Mouse (Mus musculus) layer of hippocampus, postnatal 10 days (tissue): ENCODE measurements around the gene Disc1. TPM values are rescaled to one million over a fixed set of nuclear protein-coding genes. Genes with fewer than 3 reads are reported as not detected.

ENCODE experiments used
- DNase-seq, 2 experiments: peaks; one replicate each; pipeline ENCODE4 v3.0.0; 2021; ENCODE audit warnings: low spot score in 2 of 2
- total RNA-seq, 2 experiments: library from RNA; stranded (reverse); gene quantifications; 2 replicates each; pipeline ENCODE4 v1.2.3; 2021

The Disc1 gene
- total RNA-seq, 2 experiments from 2014 or later, result 4.7 to 5.2 TPM

DNA sequence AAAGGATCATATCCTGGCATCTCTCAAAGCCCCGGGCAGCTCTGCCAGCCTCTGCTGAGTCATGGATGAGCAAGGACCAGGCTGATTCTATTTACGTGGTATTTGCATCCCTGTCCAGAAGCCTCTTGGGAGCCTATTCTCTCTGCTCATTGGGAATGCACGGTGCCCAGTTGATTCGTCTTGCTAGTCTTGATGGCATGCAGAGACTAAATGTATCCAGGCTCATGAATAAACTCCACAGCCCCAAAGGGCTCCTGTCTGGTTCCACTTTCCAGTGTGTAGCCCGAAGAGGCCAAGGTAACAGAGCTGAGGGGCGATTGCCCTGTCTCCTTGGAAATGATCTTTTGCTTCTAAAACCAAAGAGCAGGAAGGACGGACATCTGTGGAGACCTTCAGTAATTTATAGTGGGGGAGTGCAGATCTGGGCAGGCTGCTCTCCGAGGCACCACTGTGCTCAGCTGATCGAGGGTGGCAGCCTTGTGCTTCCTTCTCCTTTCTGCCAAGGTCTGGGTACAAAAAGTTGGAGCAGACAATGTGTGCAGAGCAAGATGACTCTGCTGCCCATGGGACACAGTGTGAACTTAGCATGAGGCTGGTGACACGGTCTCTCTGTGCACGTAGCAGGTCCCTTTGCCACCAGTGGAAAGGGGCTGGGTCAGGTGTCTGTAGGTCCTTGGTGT is 201.2 kb downstream of the Disc1 start:
- DNase-seq, result peak; percentile 24 to 43

DNA sequence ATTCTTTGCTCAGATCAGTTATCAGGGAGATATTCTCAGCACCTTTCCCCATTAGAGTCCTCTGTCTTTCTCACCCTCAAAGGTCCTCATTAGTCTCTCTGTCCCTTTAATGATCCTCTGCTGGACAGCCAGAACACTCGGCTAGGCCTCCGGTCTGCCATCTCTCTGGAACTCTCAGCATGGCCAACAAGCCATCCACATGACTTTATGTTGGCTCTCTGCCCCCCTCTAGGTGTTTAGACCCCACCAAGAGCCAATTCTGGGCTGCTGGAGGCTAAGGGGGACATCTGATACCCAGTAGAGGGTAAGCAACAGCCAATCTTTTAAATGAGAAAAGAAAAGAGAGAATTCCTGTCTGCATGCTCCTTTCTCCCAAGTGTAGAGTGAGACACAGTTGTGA is 203.7 kb downstream of the Disc1 start:
- no peak for DNase-seq

DNA sequence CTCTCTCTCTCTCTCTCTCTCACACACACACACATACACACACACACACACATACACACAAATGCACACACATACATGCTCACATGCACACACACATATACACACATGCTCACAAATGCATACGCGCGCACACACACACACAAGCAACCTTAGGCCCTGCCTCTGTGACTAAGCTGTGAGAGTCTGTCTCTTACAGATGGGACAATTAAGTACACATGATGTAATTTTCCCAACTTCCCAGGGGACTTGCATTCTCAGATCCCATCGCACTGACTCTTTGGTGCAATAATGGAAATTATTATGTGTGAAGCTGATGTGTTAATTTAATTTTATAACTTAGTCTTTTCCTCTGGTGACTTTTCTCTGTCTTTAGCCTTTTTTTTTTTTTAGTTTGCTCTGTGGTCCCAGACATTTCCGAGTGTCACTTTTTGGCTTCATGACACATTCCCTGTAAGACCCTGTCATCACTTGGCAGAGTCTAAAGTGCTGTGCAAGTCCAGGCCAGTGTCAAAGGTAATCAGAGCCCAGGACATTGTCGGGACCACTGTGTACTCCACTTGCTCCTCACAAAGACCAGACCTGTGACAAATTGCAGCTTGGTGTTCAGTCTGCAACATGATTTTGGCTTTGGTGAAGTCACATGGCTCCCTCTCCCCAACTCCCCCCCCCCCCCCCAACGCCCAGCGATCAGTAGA is 205.0 kb downstream of the Disc1 start:
- no peak for DNase-seq

DNA sequence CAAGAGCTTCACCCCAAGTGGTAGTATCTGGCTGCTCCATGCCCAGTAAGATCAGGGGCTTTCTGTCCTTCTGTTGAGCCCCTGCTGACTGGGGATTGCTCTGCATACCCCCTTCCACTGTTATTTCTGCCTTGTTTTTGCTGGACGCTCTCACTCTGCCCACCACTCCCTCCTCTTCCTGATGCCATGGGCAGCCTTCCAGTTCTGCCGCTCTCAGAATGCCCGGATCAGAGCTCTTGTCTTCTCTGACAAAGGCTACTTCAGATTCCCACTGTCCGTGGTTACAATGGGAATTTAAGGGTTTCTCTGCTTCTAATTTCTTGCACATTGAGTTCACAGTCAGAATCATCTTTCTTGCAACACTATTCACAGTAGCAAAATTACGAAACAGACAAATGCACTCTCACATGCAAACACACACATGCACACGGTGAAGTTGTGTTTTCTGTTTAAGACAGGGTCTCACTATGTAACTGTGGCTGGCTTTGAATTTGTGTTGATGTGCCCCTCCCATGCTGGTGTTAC is 214.2 kb downstream of the Disc1 start:
- peak in 1 of 2 experiments; percentile 22 for DNase-seq

DNA sequence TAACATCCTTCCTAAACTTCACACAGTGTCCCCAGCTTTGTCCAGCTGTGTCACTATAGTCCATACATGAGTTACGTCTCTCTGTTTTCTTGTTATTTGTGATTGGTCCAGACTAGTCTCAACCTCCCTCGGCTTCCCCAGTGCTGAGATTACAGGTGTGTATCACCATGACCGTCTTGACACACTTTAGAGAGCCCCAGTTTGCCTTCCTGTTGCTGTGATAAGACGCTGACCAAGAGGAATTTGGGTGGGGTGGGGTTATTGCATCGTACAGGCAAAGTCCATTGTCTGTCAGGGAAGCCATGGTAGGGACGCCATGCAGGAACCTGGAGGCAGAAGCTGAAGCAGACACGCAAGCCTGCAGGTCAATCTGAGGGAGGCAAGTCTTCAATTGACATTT is 216.3 kb downstream of the Disc1 start:
- DNase-seq, result no peak

DNA sequence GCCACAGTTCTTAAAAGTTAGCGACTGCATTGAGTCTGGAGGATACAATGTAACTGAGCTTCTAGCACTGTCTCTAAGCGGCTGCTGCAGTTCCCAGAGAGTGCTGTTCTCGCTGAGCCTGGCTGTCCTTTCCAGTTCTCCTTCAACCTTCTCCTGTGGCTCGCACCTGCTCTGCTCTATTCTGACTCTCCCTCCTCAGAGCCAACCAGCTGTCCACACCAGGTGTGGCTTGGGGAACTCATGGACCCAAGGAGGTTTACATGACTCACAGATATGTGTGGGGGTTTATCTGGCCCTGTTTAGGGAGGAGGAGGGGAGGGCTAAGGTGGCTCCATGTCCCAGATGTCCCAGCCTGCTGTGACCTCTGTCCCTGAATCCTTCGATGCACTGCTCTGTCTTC is 217.4 kb downstream of the Disc1 start:
- DNase-seq, result no peak

DNA sequence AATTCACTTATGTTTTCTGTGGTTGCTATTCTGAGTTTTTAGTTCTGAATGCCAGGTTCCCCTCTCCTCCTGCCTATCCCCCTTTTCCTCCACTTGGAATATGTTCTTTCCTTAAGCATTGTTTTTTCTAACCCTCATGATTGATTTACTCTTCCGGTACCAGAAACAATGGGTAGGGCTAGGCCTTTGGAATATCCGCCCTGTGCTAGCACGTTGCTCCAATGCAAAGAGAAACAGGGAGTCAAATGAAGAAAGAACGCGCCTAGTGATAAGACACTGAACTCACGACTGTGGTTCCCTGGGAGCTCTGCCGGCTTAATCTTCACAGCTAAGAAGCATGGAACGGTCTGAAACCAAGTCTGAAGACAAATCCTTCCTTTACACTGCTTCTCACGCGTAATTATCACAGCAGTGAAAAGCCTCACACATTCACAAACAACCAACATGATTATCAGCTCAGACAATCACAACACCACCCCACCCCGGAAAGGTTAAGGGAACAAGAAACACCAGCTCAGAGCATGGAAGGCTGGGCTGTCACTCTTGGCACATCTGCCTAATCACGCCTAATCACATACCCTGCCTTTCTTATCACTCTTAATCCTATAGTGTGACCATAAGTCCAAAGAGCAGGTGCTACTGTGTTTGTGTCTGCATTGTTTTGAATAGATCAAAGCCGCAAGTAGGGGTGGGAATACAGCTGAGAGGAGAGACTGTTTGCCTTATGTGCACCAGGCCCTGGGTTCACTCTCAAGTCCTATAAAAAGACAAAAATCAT is 218.3 kb downstream of the Disc1 start:
- no peak for DNase-seq

DNA sequence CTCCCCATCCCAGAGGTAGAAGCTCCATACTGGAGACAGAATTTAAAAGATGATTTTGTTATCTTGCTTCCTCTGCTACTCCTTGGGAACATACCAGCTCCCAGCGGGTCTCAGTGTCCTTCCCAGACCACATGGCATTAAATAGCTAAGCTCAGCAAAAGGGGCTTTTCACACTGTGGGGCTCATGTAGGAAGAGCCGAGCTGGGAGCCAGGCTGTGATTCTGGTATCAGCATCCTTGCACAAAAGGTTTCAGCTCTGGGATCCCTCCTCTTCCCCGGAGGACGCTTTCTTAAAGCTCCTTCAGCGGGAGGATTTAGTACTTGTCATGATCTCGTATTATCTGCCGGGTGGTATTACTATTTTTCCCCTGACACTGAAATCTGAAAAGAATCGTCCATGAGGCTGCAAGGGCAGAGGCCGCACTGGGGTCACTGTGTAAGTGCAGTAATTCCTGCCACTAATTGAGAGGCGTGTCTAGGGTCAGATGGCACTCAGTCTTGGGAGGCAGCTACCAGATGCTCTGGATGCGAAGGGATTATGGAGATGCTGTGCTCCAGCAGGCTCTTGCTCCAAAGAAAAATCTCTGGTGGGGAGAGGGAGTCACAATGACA is 223.2 kb downstream of the Disc1 start:
- DNase-seq, result no peak

DNA sequence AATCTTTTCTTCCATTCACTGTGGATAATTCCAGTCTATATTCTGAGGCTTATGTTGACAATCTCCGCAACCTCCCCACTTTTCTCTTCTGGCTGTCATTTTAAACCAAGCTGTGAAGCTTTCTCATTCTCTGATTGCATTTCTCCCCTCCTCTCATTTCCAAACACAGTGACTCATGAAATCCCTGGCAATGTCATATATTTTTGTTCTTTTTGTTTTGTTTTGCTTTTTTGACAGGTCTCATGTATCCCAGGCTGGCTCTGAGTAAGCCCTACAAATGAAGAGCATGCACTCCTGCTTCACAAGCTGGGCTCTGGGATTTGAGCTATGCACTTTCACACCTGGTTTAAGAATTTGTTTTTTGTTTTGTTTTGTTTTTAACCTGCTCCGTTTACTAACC is 225.2 kb downstream of the Disc1 start:
- no peak for DNase-seq

DNA sequence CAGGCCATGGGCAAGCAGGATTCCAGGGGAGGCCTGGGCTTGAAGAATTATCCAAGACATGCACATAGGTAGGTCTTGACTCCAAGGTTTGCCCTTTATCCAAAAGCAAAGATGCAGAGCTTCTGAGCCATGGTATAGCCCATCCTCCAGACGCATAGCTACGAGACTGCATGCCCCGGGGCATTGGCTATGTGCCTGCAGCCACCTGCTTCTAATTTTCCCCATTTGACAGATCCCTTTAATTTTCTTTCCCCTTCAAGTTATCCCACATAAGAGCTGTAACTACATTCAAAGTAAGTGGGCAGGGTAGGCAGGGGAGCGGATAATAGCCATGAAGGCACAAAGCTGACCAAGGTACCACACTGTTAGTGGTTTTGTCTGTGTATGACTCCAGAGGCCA is 225.9 kb downstream of the Disc1 start:
- DNase-seq, result no peak

DNA sequence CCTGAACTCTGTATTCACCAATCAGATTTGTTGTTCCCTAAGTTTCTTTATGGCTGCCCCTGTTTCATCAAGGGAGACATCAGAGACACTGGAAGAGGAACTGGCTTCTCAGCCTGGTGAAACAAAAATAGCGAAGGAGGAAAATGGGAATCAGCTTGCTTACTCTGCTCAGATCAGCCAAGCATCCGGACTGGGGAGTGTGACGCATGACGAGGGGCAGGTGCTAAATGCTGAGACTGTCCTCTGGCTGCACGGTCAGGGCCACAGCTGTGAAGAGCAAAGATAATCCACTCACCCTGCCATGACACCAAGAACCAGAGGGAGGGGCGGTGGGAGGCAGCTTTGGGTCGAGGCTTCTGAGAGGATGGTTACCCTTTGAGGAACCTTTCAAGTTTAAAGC is 228.5 kb downstream of the Disc1 start:
- no peak for DNase-seq

DNA sequence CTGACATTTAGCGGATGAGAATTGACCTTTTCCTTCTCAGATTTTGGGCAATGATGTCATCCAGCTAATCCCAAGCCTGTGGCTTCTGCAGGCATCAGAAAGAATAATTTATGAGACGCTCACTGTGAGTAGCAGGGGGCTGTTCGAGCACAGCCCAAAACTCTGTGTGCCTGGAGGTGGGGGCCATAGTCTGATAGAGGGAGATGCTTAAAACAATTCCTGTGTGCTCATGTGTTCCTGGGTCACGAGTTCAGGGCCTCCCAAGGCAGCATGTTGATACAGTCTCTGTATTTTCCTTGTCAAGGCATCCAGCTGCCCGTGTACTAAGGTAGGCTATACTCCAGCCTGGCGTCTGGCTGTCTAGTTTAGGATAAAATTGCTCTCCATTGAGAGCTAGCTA is 229.5 kb downstream of the Disc1 start:
- DNase-seq, result no peak

DNA sequence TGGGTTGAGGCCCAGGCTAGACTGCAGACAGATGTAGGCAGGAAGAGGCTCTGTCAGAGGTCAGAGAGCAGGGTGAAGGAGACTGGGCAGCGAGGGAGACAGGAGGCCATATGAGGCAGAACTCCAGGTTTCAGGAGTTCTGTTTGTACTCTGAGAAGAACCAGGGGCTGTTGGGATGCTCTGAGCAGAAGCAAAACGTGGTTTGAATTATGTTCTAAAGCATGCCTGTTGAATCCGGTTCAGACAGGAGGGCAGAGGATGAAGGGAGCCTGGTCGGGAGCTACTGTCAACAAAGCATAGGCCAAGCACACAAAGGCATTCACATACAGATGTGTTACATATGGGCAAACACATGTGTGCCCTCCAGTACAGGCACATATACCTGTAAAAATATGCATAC is 230.9 kb downstream of the Disc1 start:
- no peak for DNase-seq

DNA sequence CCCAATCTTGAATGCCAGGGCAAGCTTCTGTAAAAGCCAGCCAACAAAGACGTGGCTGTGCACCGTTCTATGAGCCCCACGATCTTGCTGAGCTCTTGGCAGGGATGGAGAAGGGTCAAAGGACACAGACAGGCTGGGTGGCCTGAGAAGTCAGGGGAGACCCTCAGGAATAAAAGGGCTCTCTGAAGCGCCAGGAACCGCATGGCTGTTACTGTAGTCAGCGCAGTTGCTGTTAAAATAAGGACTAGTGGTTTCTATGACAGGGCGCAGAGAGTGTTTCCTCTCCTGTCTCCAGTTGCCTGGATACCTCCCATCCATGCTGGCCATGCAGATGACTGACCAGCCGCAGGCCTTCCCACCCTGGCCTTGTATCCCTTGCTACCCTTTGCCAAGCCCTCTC is 231.4 kb downstream of the Disc1 start:
- DNase-seq, result no peak

DNA sequence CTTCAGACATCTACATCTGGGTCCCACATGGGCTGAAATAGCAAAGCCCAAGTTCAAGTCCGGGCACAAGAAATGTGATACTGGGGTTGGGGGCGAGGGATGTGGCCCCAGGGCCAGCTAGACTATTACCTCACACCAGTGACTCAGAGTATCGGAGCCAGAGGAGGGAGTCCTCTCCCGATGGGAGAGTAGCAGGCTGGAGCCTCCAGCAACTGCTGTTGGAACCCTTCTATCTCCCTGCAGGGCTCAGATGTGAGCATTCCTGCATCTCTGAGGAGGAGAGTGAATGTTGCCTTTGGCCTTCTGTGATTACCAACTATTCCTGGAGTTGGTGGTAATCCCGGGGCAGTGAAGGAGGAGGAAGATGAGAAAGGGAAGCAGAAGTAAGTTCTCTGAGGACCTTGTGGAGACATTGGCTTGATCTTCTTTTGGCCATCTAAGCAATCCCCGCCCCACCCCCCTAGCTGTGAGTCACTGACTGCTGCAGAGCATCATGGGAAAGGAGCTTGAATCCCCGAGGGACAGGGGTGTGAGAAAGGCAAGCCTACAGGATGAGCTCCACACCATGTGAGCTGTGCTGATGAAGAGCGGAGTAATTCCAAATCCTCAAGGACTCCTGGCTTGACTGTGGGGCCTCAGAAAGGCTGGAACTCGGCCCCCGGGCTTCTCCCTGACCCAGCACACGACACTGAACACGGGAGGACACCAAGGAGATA is 232.1 kb downstream of the Disc1 start:
- no peak for DNase-seq

DNA sequence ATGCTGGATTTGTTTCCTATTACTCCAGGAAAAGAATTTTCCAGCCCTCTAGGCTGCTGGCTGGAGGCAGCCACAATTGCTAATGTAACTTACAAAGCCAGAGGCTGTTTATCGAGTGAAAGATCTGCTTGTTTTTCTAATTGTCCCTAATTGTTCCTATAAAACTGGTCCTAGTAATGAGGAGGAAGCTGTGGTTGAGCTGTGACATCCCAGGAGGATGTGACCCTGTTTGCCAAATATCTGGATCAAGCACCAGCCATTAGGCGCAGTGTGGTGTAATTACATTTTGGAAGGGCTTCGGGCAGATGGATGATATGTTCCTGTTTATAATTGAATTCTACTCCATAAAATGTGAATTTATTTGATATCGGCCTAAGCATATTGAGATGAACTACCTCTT is 233.3 kb downstream of the Disc1 start:
- DNase-seq, result no peak

DNA sequence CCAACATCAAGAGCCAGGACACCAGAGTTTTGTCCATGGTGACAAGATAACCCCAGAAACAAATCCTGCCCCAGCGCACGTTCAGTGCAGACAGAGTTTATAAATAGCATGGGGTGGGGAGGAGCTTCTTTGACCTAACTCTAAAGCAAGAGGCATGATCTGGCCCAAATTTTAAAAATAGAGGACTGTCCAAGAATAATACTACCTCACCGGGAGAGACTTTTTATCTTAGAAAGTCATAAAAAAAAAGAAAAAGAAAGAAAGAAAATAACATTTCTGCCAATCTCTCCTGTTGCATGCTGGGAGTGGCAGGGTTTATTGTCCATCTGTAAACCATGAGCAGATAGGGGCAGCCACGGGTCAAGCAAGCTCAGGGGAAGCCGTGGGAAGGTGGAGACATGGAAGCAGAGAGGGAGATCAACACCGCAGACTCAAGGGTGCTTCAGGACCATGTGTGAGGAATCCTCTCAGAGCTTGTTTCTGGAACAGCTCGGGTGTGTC is 233.9 kb downstream of the Disc1 start:
- no peak for DNase-seq

DNA sequence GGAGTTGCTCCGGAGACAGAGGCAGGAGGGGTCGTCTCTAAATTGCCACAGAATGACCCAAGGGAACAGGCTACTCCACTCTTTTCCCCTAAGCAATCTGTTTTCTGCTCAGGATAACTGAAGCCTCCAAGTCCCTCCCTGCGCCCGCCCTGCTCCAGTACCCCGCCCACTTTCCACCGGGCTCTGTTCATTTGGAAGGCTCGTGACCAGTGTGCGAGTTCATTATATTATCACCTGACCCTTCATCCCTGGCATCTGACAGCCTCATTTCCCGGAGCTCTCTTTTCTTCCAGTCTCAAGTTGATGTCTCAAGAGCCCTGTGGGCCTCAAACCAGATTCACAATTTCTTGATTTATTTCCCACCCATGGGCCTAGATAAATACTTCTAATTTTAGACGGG is 237.5 kb downstream of the Disc1 start:
- no peak for DNase-seq

DNA sequence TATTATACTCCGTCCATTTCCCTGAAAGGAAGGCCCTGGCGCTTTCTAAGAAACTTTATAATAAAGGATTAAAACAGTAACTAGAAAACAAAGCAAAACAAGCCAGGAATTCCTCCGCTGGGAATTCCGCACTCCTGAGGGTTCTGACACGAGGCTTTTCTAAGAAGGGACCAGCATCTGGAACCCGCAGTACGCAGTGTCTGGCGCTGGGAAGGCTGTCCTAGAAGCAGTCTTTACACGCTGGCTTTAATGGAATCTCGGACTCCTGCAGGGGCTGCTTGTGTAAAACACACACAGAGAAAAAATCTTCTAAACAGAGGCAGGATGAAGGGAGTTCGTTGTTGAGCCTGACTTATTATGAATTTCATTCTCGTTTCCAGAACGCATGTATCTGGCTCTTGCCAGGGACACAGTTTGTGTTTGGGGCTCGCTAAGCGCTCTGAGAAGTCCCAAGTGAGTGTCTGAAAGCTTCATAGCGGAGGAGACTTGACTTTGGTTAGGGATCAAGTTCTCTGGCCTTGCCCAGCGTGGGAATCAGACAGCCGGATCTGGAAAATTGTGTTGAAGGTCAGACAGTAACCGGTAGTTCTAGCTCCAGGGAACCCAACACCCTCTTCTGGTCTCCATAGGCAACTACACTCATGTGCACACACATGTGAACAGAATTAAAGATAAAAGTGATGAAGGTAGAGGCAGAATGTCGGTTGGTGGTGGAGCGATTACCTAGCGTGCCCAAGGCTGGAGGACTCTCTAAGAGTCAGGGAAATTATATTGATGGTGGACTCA is 238.1 kb downstream of the Disc1 start:
- no peak for DNase-seq
